Mouse (Mus musculus): ENCODE results near the gene Banf1.

DNA sequence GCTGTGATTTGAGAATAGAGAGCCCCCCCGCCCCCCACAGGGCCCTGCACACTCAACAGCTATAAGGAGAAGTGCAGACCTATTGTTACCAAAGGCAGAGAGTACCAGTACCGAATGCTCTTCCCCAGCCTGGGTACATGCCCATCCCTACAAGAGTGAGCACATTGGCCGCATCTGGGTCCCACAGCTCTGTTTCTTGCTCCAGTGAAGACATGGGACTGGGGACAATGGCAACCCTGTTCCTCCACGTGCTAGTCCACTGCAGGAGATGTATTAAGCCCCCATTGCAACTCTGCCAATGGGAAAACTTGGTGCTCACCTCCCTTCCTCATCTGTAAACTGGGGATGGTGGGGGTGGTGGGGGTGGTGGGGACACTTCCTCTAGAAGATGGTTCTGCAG lies 46.9 kb upstream of the Banf1 start:
- no peak for TF ChIP-seq E2F4 (IDR thresholded peaks at IDR 0.05; ENCODE audit: insufficient read depth)
- TF ChIP-seq CEBPB (IDR thresholded peaks at IDR 0.05; ENCODE audit: insufficient read depth, poor library complexity, severe bottlenecking), result no peak
- no peak for TF ChIP-seq MAX (IDR thresholded peaks at IDR 0.05; ENCODE audit: low read depth)
- no peak for TF ChIP-seq POLR2A (IDR thresholded peaks at IDR 0.05; ENCODE audit: insufficient read length, low read depth)
- TF ChIP-seq USF1 (IDR thresholded peaks at IDR 0.05; ENCODE audit: low read depth), result no peak
- TF ChIP-seq TCF3 (IDR thresholded peaks at IDR 0.05; ENCODE audit: insufficient read length, low read depth), result no peak
- no peak for TF ChIP-seq TCF12 (IDR thresholded peaks at IDR 0.05; ENCODE audit: insufficient read depth, poor library complexity, severe bottlenecking)
- TF ChIP-seq POLR2AphosphoS2 (IDR thresholded peaks at IDR 0.05; ENCODE audit: insufficient read length, low read depth), result no peak
- no peak for TF ChIP-seq MYOG (IDR thresholded peaks at IDR 0.05; ENCODE audit: control insufficient read depth in 1 of 3, insufficient read depth in 1 of 3, insufficient read length in 2 of 3, low read depth in 2 of 3)
- no peak for TF ChIP-seq REST (IDR thresholded peaks at IDR 0.05; ENCODE audit: insufficient read depth, insufficient read length)
- no peak for TF ChIP-seq MYOD1 (IDR thresholded peaks at IDR 0.05; ENCODE audit: control insufficient read depth in 1 of 3, insufficient read length in 2 of 3, low read depth in 2 of 3)

Data from myocyte (in vitro differentiated cells).